Mouse (Mus musculus) testis, postnatal 14 days (tissue): ENCODE results near the gene Zfp367.

Experiments used
- DNase-seq: peaks from one replicate; pipeline ENCODE4 v3.0.0; 2021; ENCODE audit warnings: low spot score

The Zfp367 gene

GRCm38 (mm10) chr13:64154651-64155050 is 1.6 kb upstream of the Zfp367 start:
- no peak for DNase-seq

- peak; percentile 58 for DNase-seq
Measured at GRCm38 (mm10) chr13:64153751-64154267, 807 bp upstream of the Zfp367 start.

- DNase-seq = peak; percentile 66
Measured at GRCm38 (mm10) chr13:64152671-64153082, 325 bp downstream of the Zfp367 start.

- DNase-seq = peak; percentile 92
Measured at GRCm38 (mm10) chr13:64152241-64152669, 747 bp downstream of the Zfp367 start.

- no peak for DNase-seq
Measured at GRCm38 (mm10) chr13:64150121-64150520, 2.9 kb downstream of the Zfp367 start.

GRCm38 (mm10) chr13:64129616-64130375 is 23.2 kb downstream of the Zfp367 start:
- DNase-seq = no peak

- no peak for DNase-seq
Measured at GRCm38 (mm10) chr13:64128858-64129615, 24.0 kb downstream of the Zfp367 start, which contains the start of gene Slc35d2. Gene Slc35d2, minus strand, starts transcription at chr13:64129368.

GRCm38 (mm10) chr13:64126316-64126715 is 26.7 kb downstream of the Zfp367 start:
- DNase-seq = no peak

GRCm38 (mm10) chr13:64124886-64125285 is 28.1 kb downstream of the Zfp367 start:
- no peak for DNase-seq

GRCm38 (mm10) chr13:64123491-64124188 is 29.4 kb downstream of the Zfp367 start:
- no peak for DNase-seq

GRCm38 (mm10) chr13:64120760-64121159 is 32.2 kb downstream of the Zfp367 start:
- no peak for DNase-seq

- DNase-seq = no peak
Measured at GRCm38 (mm10) chr13:64117442-64117841, 35.6 kb downstream of the Zfp367 start.

- DNase-seq = no peak
Measured at GRCm38 (mm10) chr13:64110421-64110820, 42.6 kb downstream of the Zfp367 start.

- DNase-seq = no peak
Measured at GRCm38 (mm10) chr13:64108381-64108850, 44.6 kb downstream of the Zfp367 start.

GRCm38 (mm10) chr13:64107535-64107934 is 45.5 kb downstream of the Zfp367 start:
- DNase-seq = no peak

- DNase-seq = no peak
Measured at GRCm38 (mm10) chr13:64107105-64107504, 45.9 kb downstream of the Zfp367 start.

GRCm38 (mm10) chr13:64105690-64106089 is 47.3 kb downstream of the Zfp367 start:
- DNase-seq = no peak

- no peak for DNase-seq
Measured at GRCm38 (mm10) chr13:64100186-64100585, 52.8 kb downstream of the Zfp367 start.

GRCm38 (mm10) chr13:64098992-64099391 is 54.0 kb downstream of the Zfp367 start:
- DNase-seq = no peak

GRCm38 (mm10) chr13:64093341-64093740 is 59.7 kb downstream of the Zfp367 start:
- DNase-seq = peak; percentile 29

- no peak for DNase-seq
Measured at GRCm38 (mm10) chr13:64092752-64093151, 60.2 kb downstream of the Zfp367 start.

- no peak for DNase-seq
Measured at GRCm38 (mm10) chr13:64092141-64092540, 60.9 kb downstream of the Zfp367 start.
